Mouse (Mus musculus) midbrain, embryonic 12.5 days (tissue): ENCODE results near the gene Scn5a. TPM values are rescaled to one million over a fixed set of nuclear protein-coding genes. Genes with fewer than 3 reads are reported as not detected.

Experiments
- ATAC-seq: fragments of 200-750 bp; cut with Nextera tagmentation; 2 replicates; pipeline ENCODE4 v1.8.0; 2017; ENCODE audit warnings: low read depth, moderate TSS enrichment, moderate library complexity; ENCODE audit not compliant: low FRiP score
- H3K27ac ChIP-seq: fragments of 300-500 bp; sonication (generic); replicated peaks from 2 replicates; pipeline ENCODE4 v1.5.1; 2016; ENCODE audit warnings: mild to moderate bottlenecking
- H3K27me3 ChIP-seq: fragments of 300-500 bp; sonication (generic); 2 replicates; pipeline ENCODE4 v1.6.1; 2016; ENCODE audit warnings: mild to moderate bottlenecking
- H3K36me3 ChIP-seq: fragments of 300-500 bp; sonication (generic); 2 replicates; pipeline ENCODE4 v1.6.1; 2016
- H3K4me1 ChIP-seq: fragments of 300-500 bp; sonication (generic); 2 replicates; pipeline ENCODE4 v1.6.1; 2016
- H3K4me2 ChIP-seq: fragments of 300-500 bp; sonication (generic); replicated peaks from 2 replicates; pipeline ENCODE4 v1.6.1; 2016; ENCODE audit warnings: mild to moderate bottlenecking, moderate library complexity
- H3K4me3 ChIP-seq: fragments of 300-500 bp; sonication (generic); 2 replicates; pipeline ENCODE4 v1.5.1; 2016; ENCODE audit warnings: mild to moderate bottlenecking
- H3K9ac ChIP-seq: fragments of 300-500 bp; sonication (generic); replicated peaks from 2 replicates; pipeline ENCODE4 v1.6.1; 2016; ENCODE audit warnings: mild to moderate bottlenecking, moderate library complexity
- H3K9me3 ChIP-seq: fragments of 300-500 bp; sonication (generic); 2 replicates; pipeline ENCODE4 v1.6.1; 2016; ENCODE audit warnings: mild to moderate bottlenecking
- WGBS: fragments of 180-500 bp; shearing (Covaris S2); methylation state at CpG from one replicate; pipeline ENCODE4 v1.1.7; 2016; 5-methylcytosine and 5-hydroxymethylcytosine counted together
- polyA plus RNA-seq: library from polyadenylated mRNA; unstranded; fragments of >200 nt; fragmentation: Nextera tagmentation; extraction: Ambion mirVana; gene quantifications from 2 replicates; pipeline ENCODE4 v1.2.1, GENCODE M21; 2016

Gene Scn5a
- polyA plus RNA-seq, 1 experiment from 2014 or later, result 0.18 TPM

GRCm38 (mm10) chr9:119562256-119562655 lies 16.6 kb downstream of the Scn5a start:
- Histone ChIP-seq H3K4me3 (no peak overlapping the region), H3K27me3 (peaks cover 100% of the 10 kb centered on the region), H3K4me1 (peaks cover 17% of the 10 kb centered on the region), H3K36me3 (no peaks in the 10 kb centered on the region), H3K4me2 (no peak overlapping the region), H3K27ac (no peak overlapping the region), H3K9me3 (no peaks in the 10 kb centered on the region), H3K9ac (no peak overlapping the region)
- ATAC-seq, result no peak
- whole genome bisulfite sequencing, result 72% methylated on average over 12 of the region's 12 CpGs

DNA sequence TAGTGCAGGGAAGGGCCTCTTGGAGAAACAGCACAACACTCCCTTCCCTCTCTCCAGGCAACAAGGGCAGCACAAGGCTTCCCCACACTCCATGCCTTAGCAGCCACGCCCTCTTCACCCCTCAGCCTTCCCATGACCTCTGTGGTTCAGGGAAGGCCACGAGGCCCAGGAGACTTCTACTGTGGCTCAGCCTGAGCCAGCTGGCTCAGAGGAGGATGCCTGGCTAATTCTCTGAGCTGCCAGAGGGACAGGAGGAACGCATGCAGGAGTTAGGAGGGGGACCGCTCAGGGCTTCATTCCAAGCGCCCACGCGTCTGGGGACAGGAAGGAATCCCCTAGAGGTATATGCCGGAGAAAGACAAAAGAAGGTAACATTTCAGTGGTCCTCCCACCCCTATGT lies 17.1 kb downstream of the Scn5a start:
- Histone ChIP-seq H3K9me3 (no peaks in the 10 kb centered on the region), H3K36me3 (no peaks in the 10 kb centered on the region), H3K4me2 (no peak overlapping the region), H3K27ac (no peak overlapping the region), H3K9ac (0 out of 2 replicates have a peak overlapping the region, but pooled peaks have one; percentile 7), H3K4me1 (peaks cover 17% of the 10 kb centered on the region), H3K27me3 (peaks cover 100% of the 10 kb centered on the region), H3K4me3 (no peak overlapping the region)
- 61% methylated on average over 8 of the region's 8 CpGs for WGBS
- no peak for ATAC-seq

- H3K4me1 ChIP-seq, result peaks cover 12% of the 10 kb centered on the region
- WGBS, result 84% methylated on average over 16 of the region's 16 CpGs
Observed at GRCm38 (mm10) chr9:119559537-119560276, 19.1 kb downstream of the Scn5a start.

GRCm38 (mm10) chr9:119558119-119558854 lies 20.5 kb downstream of the Scn5a start:
- Histone ChIP-seq H3K27ac (no peak overlapping the region), H3K9ac (no peak overlapping the region), H3K4me2 (no peak overlapping the region), H3K4me1 (peaks cover 12% of the 10 kb centered on the region), H3K4me3 (no peak overlapping the region), H3K9me3 (no peaks in the 10 kb centered on the region), H3K36me3 (no peaks in the 10 kb centered on the region), H3K27me3 (peaks cover 100% of the 10 kb centered on the region)
- 19% methylated on average over 12 of the region's 12 CpGs for WGBS
- no peak for ATAC-seq

More at GRCm38 (mm10) chr9:119559537-119560276, 19.1 kb downstream of the Scn5a start:
- ATAC-seq, result no peak
- H3K4me2 ChIP-seq, result no peak overlapping the region
- H3K36me3 ChIP-seq, result no peaks in the 10 kb centered on the region
- no peak overlapping the region for H3K27ac ChIP-seq
- H3K9ac ChIP-seq, result no peak overlapping the region
- H3K27me3 ChIP-seq, result peaks cover 100% of the 10 kb centered on the region
- no peaks in the 10 kb centered on the region for H3K9me3 ChIP-seq
- H3K4me3 ChIP-seq, result no peak overlapping the region

DNA sequence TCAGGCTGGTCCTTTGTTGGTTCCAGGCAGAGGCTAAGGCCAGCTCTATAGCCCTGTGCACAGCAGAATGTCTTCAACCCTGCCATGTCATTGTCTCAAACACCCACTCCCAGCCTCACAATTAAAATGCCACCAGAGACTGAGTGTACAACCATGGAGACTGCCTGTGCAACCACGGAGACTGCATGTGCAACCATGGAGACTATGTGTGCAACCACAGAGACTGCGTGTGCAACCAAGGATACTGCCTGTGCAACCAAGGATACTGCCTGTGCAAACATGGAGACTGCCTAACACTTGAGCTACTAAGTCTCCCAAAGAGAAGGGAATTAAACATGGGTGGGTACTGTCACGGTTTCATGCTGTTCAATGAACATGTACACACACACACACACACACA lies 22.8 kb downstream of the Scn5a start:
- Histone ChIP-seq H3K4me3 (no peak overlapping the region), H3K4me2 (no peak overlapping the region), H3K27me3 (peaks cover 100% of the 10 kb centered on the region), H3K36me3 (no peaks in the 10 kb centered on the region), H3K9me3 (no peaks in the 10 kb centered on the region), H3K27ac (no peak overlapping the region), H3K9ac (no peak overlapping the region), H3K4me1 (peaks cover 3% of the 10 kb centered on the region; the same call in 1 of the 2 replicates)
- no peak for ATAC-seq
- 82% methylated on average over 3 of the region's 3 CpGs for WGBS

DNA sequence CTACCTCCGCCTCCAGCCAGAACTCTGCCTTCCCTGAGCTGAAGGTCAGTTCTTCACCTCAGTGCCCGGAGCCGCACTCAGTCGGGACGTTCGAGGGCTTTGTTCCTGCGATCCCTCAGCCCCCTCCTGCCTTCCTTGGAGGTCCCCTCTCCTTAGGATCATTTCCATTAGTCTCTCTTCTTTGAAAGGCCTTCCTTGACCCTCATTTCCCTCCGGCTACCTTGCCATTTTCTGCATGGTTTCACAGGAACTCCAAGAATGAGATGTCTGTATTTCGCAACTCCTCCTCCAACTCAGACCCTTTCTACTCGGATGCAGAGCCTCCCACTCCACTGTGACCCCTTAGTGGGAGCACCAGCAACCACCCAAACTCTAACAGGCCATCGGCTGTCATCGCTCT lies 31.3 kb downstream of the Scn5a start:
- no peak for ATAC-seq
- Histone ChIP-seq H3K4me2 (no peak overlapping the region), H3K9me3 (no peaks in the 10 kb centered on the region), H3K9ac (no peak overlapping the region), H3K27ac (no peak overlapping the region), H3K36me3 (no peaks in the 10 kb centered on the region), H3K27me3 (peaks cover 99% of the 10 kb centered on the region), H3K4me3 (no peak overlapping the region), H3K4me1 (no peaks in the 10 kb centered on the region; the same call in 1 of the 2 replicates)
- WGBS, result 48% methylated on average over 12 of the region's 12 CpGs

DNA sequence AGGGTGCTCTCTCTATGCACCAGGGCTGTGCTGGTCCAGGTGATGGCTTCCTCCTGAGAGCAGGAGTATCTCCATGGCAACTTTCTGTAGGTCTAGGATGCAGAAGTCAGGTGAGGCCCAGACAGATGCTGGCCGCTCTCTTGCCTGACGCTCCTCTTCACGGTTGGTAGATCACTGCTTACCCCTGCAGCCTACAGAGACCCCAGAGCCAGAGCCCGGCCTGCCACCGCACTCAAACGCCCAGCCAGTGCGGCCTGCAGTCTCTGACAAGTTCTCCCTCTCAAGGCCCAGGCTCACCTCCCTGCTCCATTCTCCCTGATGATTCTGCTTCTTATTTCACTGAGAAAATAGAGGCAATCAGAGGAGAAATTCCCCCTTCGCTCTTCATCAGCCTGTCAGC lies 31.7 kb downstream of the Scn5a start:
- Histone ChIP-seq H3K4me3 (no peak overlapping the region), H3K9me3 (no peaks in the 10 kb centered on the region), H3K27ac (no peak overlapping the region), H3K4me2 (no peak overlapping the region), H3K9ac (no peak overlapping the region), H3K36me3 (no peaks in the 10 kb centered on the region), H3K27me3 (peaks cover 99% of the 10 kb centered on the region), H3K4me1 (no peaks in the 10 kb centered on the region; the same call in 1 of the 2 replicates)
- 65% methylated on average over 8 of the region's 8 CpGs for WGBS
- ATAC-seq, result no peak

DNA sequence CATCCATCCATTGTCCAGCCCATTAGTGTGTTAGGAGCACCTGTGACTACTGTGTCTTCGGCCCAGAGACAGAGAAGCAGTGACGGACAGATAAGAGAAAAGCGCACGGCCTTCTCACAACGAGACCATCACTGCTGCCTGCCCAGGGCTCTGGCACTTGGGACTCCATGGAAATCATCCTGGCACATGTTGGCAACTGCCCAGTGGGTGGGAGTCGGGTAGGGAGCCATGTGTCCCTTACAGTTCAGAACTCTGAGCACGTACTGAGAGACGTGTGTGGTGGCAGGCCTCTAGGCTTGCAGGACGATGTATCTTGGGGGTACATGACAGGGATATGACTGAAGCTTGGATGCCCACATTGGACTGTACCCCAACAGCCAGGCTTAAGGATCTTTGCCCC lies 38.1 kb downstream of the Scn5a start:
- no peak overlapping the region for H3K4me2 ChIP-seq
- no peaks in the 10 kb centered on the region for H3K9me3 ChIP-seq
- H3K4me1 ChIP-seq, result no peaks in the 10 kb centered on the region
- H3K4me3 ChIP-seq, result no peak overlapping the region
- H3K36me3 ChIP-seq, result no peaks in the 10 kb centered on the region
- H3K9ac ChIP-seq, result no peak overlapping the region
- no peak for ATAC-seq
- H3K27me3 ChIP-seq, result peaks cover 100% of the 10 kb centered on the region
- WGBS, result 88% methylated on average over 9 of the region's 9 CpGs
- H3K27ac ChIP-seq, result no peak overlapping the region

DNA sequence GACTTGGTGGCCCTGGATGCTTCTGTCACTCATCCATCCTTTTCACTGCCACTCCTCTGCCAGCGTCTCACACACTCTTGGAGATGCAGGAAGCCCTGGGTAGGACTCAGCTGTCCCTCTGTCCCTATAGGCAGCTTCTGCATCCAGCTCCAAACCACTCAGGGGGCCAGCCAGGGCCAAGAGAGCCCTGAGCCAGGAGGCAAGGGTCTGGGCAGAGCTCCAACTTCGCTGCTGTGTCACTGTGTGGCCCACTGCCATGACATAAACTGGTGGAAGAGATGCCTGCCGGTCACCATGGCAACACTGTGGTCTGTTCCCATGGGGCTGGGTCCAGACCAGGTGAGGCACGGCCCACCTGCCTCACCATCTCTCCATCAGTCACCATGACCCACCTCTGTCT lies 41.0 kb downstream of the Scn5a start:
- no peak overlapping the region for H3K4me3 ChIP-seq
- H3K4me1 ChIP-seq, result no peaks in the 10 kb centered on the region
- no peak overlapping the region for H3K4me2 ChIP-seq
- H3K27ac ChIP-seq, result no peak overlapping the region
- no peaks in the 10 kb centered on the region for H3K36me3 ChIP-seq
- 81% methylated on average over 4 of the region's 4 CpGs for WGBS
- peak; percentile 6; the same call in 1 of the 2 replicates for ATAC-seq
- no peak overlapping the region for H3K9ac ChIP-seq
- H3K9me3 ChIP-seq, result no peaks in the 10 kb centered on the region
- H3K27me3 ChIP-seq, result peaks cover 100% of the 10 kb centered on the region

- ATAC-seq, result peak; percentile 79
Observed at GRCm38 (mm10) chr9:119531684-119532417, 47.0 kb downstream of the Scn5a start.

DNA sequence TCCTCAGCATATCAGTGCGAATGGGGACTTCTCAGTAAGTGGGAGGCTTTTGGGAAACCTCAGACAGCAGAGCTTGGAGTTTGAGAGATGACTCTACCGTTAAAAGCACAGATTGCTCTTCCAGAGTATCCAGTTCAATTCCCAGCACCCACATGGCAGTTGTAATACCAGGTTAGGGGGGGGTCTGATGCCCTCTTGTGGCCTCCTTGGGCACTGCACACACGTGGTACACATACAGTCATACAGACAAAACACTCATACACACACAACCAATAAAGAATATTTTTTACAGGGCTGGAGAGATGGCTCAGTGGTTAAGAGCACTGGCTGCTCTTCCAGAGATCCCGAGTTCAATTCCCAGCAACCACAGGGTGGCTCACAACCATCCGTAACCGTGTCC lies 54.3 kb downstream of the Scn5a start:
- no peaks in the 10 kb centered on the region for H3K9me3 ChIP-seq
- WGBS, result 95% methylated on average over 6 of the region's 6 CpGs
- peaks cover 100% of the 10 kb centered on the region for H3K27me3 ChIP-seq
- H3K4me2 ChIP-seq, result no peak overlapping the region
- H3K36me3 ChIP-seq, result no peaks in the 10 kb centered on the region
- no peak overlapping the region for H3K27ac ChIP-seq
- no peak overlapping the region for H3K4me3 ChIP-seq
- no peak for ATAC-seq
- no peaks in the 10 kb centered on the region for H3K4me1 ChIP-seq
- no peak overlapping the region for H3K9ac ChIP-seq

More at GRCm38 (mm10) chr9:119531684-119532417, 47.0 kb downstream of the Scn5a start:
- H3K4me1 ChIP-seq, result peaks cover 8% of the 10 kb centered on the region; the same call in 1 of the 2 replicates
- H3K27me3 ChIP-seq, result peaks cover 100% of the 10 kb centered on the region
- no peak overlapping the region for H3K4me2 ChIP-seq
- H3K27ac ChIP-seq, result no peak overlapping the region
- no peaks in the 10 kb centered on the region for H3K36me3 ChIP-seq
- H3K4me3 ChIP-seq, result no peak overlapping the region
- no peaks in the 10 kb centered on the region for H3K9me3 ChIP-seq
- 2% methylated on average over 10 of the region's 10 CpGs for WGBS
- H3K9ac ChIP-seq, result no peak overlapping the region

- 89% methylated on average over 8 of the region's 8 CpGs for WGBS
Observed at GRCm38 (mm10) chr9:119523301-119523700, 55.5 kb downstream of the Scn5a start.

More at GRCm38 (mm10) chr9:119523301-119523700, 55.5 kb downstream of the Scn5a start:
- Histone ChIP-seq H3K9me3 (no peaks in the 10 kb centered on the region), H3K4me3 (no peak overlapping the region), H3K27ac (no peak overlapping the region), H3K9ac (no peak overlapping the region), H3K36me3 (no peaks in the 10 kb centered on the region), H3K27me3 (peaks cover 100% of the 10 kb centered on the region), H3K4me2 (no peak overlapping the region), H3K4me1 (peaks cover 5% of the 10 kb centered on the region)
- ATAC-seq, result no peak
